Mouse (Mus musculus) heart, embryonic 10.5 days (tissue): ENCODE measurements around the gene Acrv1. TPM values are rescaled to one million over a fixed set of nuclear protein-coding genes. Genes with fewer than 3 reads are reported as not detected.
"Not testable (repeated sequence)": the region's sequence is repeated elsewhere in the genome, so short reads cannot be mapped to it uniquely, and the experiment has no call there.

Source experiments
- DNase-seq: peaks from one replicate; pipeline ENCODE4 v3.0.0-alpha.2; 2017; ENCODE audit warnings: low spot score
- H3K27ac ChIP-seq: fragments of 300-500 bp; sonication (generic); 2 replicates; pipeline ENCODE4 v1.5.1; 2016; ENCODE audit warnings: mild to moderate bottlenecking
- H3K27me3 ChIP-seq: fragments of 300-500 bp; sonication (generic); 2 replicates; pipeline ENCODE4 v1.6.1; 2016; ENCODE audit warnings: mild to moderate bottlenecking; ENCODE audit not compliant: poor library complexity, insufficient read depth, severe bottlenecking
- H3K36me3 ChIP-seq: fragments of 300-500 bp; sonication (generic); 2 replicates; pipeline ENCODE4 v1.6.1; 2016; ENCODE audit warnings: mild to moderate bottlenecking, moderate library complexity
- H3K4me1 ChIP-seq: fragments of 300-500 bp; sonication (generic); 2 replicates; pipeline ENCODE4 v1.6.1; 2016; ENCODE audit warnings: mild to moderate bottlenecking
- H3K4me3 ChIP-seq: fragments of 300-500 bp; sonication (generic); 2 replicates; pipeline ENCODE4 v1.5.1; 2016; ENCODE audit warnings: mild to moderate bottlenecking, moderate library complexity
- H3K9me3 ChIP-seq: fragments of 300-500 bp; sonication (generic); 2 replicates; pipeline ENCODE4 v1.6.1; 2016; ENCODE audit warnings: mild to moderate bottlenecking, moderate library complexity
- WGBS: fragments of 180-500 bp; shearing (Covaris S2); methylation state at CpG from one replicate; pipeline ENCODE4 v1.1.7; 2016; 5-methylcytosine and 5-hydroxymethylcytosine counted together
- polyA plus RNA-seq: library from polyadenylated mRNA; unstranded; fragments of >200 nt; fragmentation: Nextera tagmentation; extraction: Ambion mirVana; gene quantifications from 2 replicates; pipeline ENCODE4 v1.2.1, GENCODE M21; 2016

Gene Acrv1
- polyA plus RNA-seq: not detected in 2 replicates

GRCm38 (mm10) chr9:36692920-36693319 lies at the start of gene Acrv1:
Gene Acrv1 (plus strand): TSS chr9:36693220.
- Histone ChIP-seq H3K4me3 (no peak within 1 kb of the TSS), H3K9me3 (no peaks in the 10 kb centered on the region), H3K36me3 (no peaks in the 10 kb centered on the region), H3K27ac (no peak within 1 kb of the TSS), H3K4me1 (no peaks in the 10 kb centered on the region), H3K27me3 (no peaks in the 10 kb centered on the region)
- no peak for DNase-seq
- WGBS: 49% methylated on average over 1 of the region's 1 CpGs

- 58% methylated on average over 3 of the region's 3 CpGs for WGBS
Observed at GRCm38 (mm10) chr9:36643276-36643675, 49.7 kb upstream of the Acrv1 start, which contains the start of gene A630095E13Rik. Gene A630095E13Rik (minus strand): TSS chr9:36643376.

GRCm38 (mm10) chr9:36681424-36681823 lies 11.6 kb upstream of the Acrv1 start:
- 71% methylated on average over 2 of the region's 2 CpGs for WGBS
- DNase-seq: no peak
- no peak overlapping the region for H3K4me3 ChIP-seq
- H3K9me3 ChIP-seq: no peaks in the 10 kb centered on the region
- no peaks in the 10 kb centered on the region for H3K4me1 ChIP-seq
- no peaks in the 10 kb centered on the region for H3K36me3 ChIP-seq
- H3K27me3 ChIP-seq: no peaks in the 10 kb centered on the region
- no peak overlapping the region for H3K27ac ChIP-seq

More at GRCm38 (mm10) chr9:36643276-36643675, 49.7 kb upstream of the Acrv1 start, which contains the start of gene A630095E13Rik:
- not testable (repeated sequence) for H3K4me1 ChIP-seq, H3K36me3 ChIP-seq, H3K27me3 ChIP-seq, H3K27ac ChIP-seq, H3K9me3 ChIP-seq, DNase-seq, H3K4me3 ChIP-seq

- H3K9me3 ChIP-seq: no peaks in the 10 kb centered on the region
- H3K27ac ChIP-seq: no peak overlapping the region
- no peak overlapping the region for H3K4me3 ChIP-seq
- DNase-seq: no peak
- H3K4me1 ChIP-seq: no peaks in the 10 kb centered on the region
- no peaks in the 10 kb centered on the region for H3K27me3 ChIP-seq
- H3K36me3 ChIP-seq: no peaks in the 10 kb centered on the region
Observed at GRCm38 (mm10) chr9:36687329-36687728, 5.7 kb upstream of the Acrv1 start.

GRCm38 (mm10) chr9:36694276-36694675 lies 1.3 kb downstream of the Acrv1 start:
- Histone ChIP-seq H3K27me3 (no peaks in the 10 kb centered on the region), H3K27ac (no peak overlapping the region), H3K4me3 (no peak overlapping the region), H3K9me3 (no peaks in the 10 kb centered on the region), H3K36me3 (no peaks in the 10 kb centered on the region), H3K4me1 (no peaks in the 10 kb centered on the region)
- no peak for DNase-seq
- 89% methylated on average over 10 of the region's 10 CpGs for whole genome bisulfite sequencing

- Histone ChIP-seq H3K4me1 (no peaks in the 10 kb centered on the region), H3K4me3 (no peak overlapping the region), H3K27ac (no peak overlapping the region), H3K27me3 (no peaks in the 10 kb centered on the region), H3K9me3 (no peaks in the 10 kb centered on the region), H3K36me3 (peaks cover 28% of the 10 kb centered on the region)
- 60% methylated on average over 3 of the region's 3 CpGs for WGBS
- no peak for DNase-seq
Observed at GRCm38 (mm10) chr9:36705923-36706322, 12.9 kb downstream of the Acrv1 start.

- Histone ChIP-seq H3K9me3 (no peaks in the 10 kb centered on the region), H3K27ac (no peak overlapping the region), H3K4me1 (no peaks in the 10 kb centered on the region), H3K4me3 (no peak overlapping the region), H3K36me3 (peaks cover 40% of the 10 kb centered on the region), H3K27me3 (no peaks in the 10 kb centered on the region)
- WGBS: 88% methylated on average over 6 of the region's 6 CpGs
- no peak for DNase-seq
Observed at GRCm38 (mm10) chr9:36707304-36707703, 14.3 kb downstream of the Acrv1 start.

- no peak overlapping the region for H3K27ac ChIP-seq
- peaks cover 65% of the 10 kb centered on the region for H3K36me3 ChIP-seq
- no peak overlapping the region for H3K4me3 ChIP-seq
- 91% methylated on average over 3 of the region's 3 CpGs for WGBS
- H3K4me1 ChIP-seq: no peaks in the 10 kb centered on the region
- DNase-seq: no peak
- no peaks in the 10 kb centered on the region for H3K9me3 ChIP-seq
- H3K27me3 ChIP-seq: no peaks in the 10 kb centered on the region
Observed at GRCm38 (mm10) chr9:36716624-36717023, 23.6 kb downstream of the Acrv1 start.

GRCm38 (mm10) chr9:36726131-36727033 lies 33.4 kb downstream of the Acrv1 start:
- peak; percentile 97 for DNase-seq
- peak overlapping the region; percentile 83 for H3K4me3 ChIP-seq
- WGBS: under 1% methylated on average over 50 of the region's 53 CpGs
- peak overlapping the region; percentile 92 for H3K27ac ChIP-seq
- H3K9me3 ChIP-seq: no peaks in the 10 kb centered on the region
- peaks cover 6% of the 10 kb centered on the region for H3K4me1 ChIP-seq
- H3K36me3 ChIP-seq: peaks cover 34% of the 10 kb centered on the region
- H3K27me3 ChIP-seq: no peaks in the 10 kb centered on the region

GRCm38 (mm10) chr9:36727034-36727755 lies 34.2 kb downstream of the Acrv1 start, which contains the start of gene Chek1:
Gene Chek1 (minus strand): TSS chr9:36727065.
- no peak for DNase-seq
- 3% methylated on average over 12 of the region's 12 CpGs for WGBS
- H3K9me3 ChIP-seq: no peaks in the 10 kb centered on the region
- peaks cover 6% of the 10 kb centered on the region for H3K4me1 ChIP-seq
- peaks cover 32% of the 10 kb centered on the region for H3K36me3 ChIP-seq
- peak within 1 kb of the TSS; percentile 92 for H3K27ac ChIP-seq
- no peaks in the 10 kb centered on the region for H3K27me3 ChIP-seq
- peak within 1 kb of the TSS; percentile 83 for H3K4me3 ChIP-seq
